Mouse (Mus musculus): ENCODE data around the gene Bub1b.

Bub1b gene

GRCm38 (mm10) chr2:118674500-118674899 lies 76.5 kb downstream of the Bub1b start:
- Histone ChIP-seq H3K9me3 (ENCODE audit: low read length) (no peaks in the 10 kb centered on the region; the same call in 1 of the 2 replicates), H3K4me1 (replicated peaks; ENCODE audit: low read depth, low read length) (peaks cover 62% of the 10 kb centered on the region), H3K4me3 (replicated peaks; ENCODE audit: low read length) (peak overlapping the region; percentile 56), H3K27me3 (ENCODE audit: insufficient read depth, low read length) (peaks cover 48% of the 10 kb centered on the region), H3K36me3 (ENCODE audit: insufficient read depth, low read length) (no peaks in the 10 kb centered on the region)
- TF ChIP-seq CTCF (conservative IDR thresholded peaks at IDR 0.05; ENCODE audit: low read length), result no peak

- Histone ChIP-seq H3K4me1 (replicated peaks; ENCODE audit: low read depth, low read length) (peaks cover 53% of the 10 kb centered on the region), H3K36me3 (ENCODE audit: insufficient read depth, low read length) (0 out of 2 replicates have a peak, but pooled peaks cover 4% of the 10 kb centered on the region), H3K9me3 (ENCODE audit: low read length) (no peaks in the 10 kb centered on the region; the same call in 1 of the 2 replicates), H3K27me3 (ENCODE audit: insufficient read depth, low read length) (peaks cover 58% of the 10 kb centered on the region), H3K4me3 (replicated peaks; ENCODE audit: low read length) (peak overlapping the region; percentile 83)
- TF ChIP-seq NANOG (IDR thresholded peaks at IDR 0.05; ENCODE audit: borderline replicate concordance, low read length) (no peak), POU5F1 (IDR thresholded peaks at IDR 0.05; ENCODE audit: borderline replicate concordance, low read length) (no peak), CTCF (conservative IDR thresholded peaks at IDR 0.05; ENCODE audit: low read length) (no peak)
Observed at GRCm38 (mm10) chr2:118676839-118677741, 79.1 kb downstream of the Bub1b start.

DNA sequence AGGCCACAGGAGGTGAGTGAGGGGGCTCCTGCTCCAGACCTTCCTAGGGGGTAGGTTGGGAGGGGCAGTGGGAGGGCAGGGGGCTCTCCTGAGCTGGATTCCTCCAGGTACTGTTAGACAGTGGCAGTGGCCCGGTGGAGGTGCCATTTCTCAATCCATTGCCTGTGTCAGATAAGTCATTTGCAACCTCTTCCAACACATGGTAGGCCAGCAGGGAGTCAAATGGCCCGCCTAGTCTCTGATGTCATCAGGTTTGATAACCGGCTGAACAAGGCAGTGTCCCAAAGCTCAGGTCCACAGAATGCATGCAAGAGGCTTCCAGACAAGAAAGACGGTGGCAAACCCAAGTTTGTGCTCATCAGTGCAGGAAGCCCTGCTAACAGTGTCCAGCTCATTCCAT lies 79.8 kb downstream of the Bub1b start:
- Histone ChIP-seq H3K9me3 (ENCODE audit: low read length) (no peaks in the 10 kb centered on the region; the same call in 1 of the 2 replicates), H3K36me3 (ENCODE audit: insufficient read depth, low read length) (0 out of 2 replicates have a peak, but pooled peaks cover 4% of the 10 kb centered on the region), H3K4me1 (replicated peaks; ENCODE audit: low read depth, low read length) (peaks cover 53% of the 10 kb centered on the region), H3K4me3 (replicated peaks; ENCODE audit: low read length) (peak overlapping the region; percentile 83), H3K27me3 (ENCODE audit: insufficient read depth, low read length) (peaks cover 58% of the 10 kb centered on the region)
- TF ChIP-seq POU5F1 (IDR thresholded peaks at IDR 0.05; ENCODE audit: borderline replicate concordance, low read length) (no peak), CTCF (conservative IDR thresholded peaks at IDR 0.05; ENCODE audit: low read length) (no peak)

GRCm38 (mm10) chr2:118679577-118679976 lies 81.6 kb downstream of the Bub1b start:
- Histone ChIP-seq H3K36me3 (ENCODE audit: insufficient read depth, low read length) (0 out of 2 replicates have a peak, but pooled peaks cover 4% of the 10 kb centered on the region), H3K9me3 (ENCODE audit: low read length) (no peaks in the 10 kb centered on the region; the same call in 1 of the 2 replicates), H3K27me3 (ENCODE audit: insufficient read depth, low read length) (peaks cover 58% of the 10 kb centered on the region), H3K4me3 (replicated peaks; ENCODE audit: low read length) (no peak overlapping the region), H3K4me1 (replicated peaks; ENCODE audit: low read depth, low read length) (peaks cover 38% of the 10 kb centered on the region)
- no peak for TF ChIP-seq CTCF (conservative IDR thresholded peaks at IDR 0.05; ENCODE audit: low read length)
- TF ChIP-seq NANOG (IDR thresholded peaks at IDR 0.05; ENCODE audit: borderline replicate concordance, low read length), result no peak
- TF ChIP-seq POU5F1 (IDR thresholded peaks at IDR 0.05; ENCODE audit: borderline replicate concordance, low read length), result no peak

GRCm38 (mm10) chr2:118680926-118681325 lies 82.9 kb downstream of the Bub1b start:
- Histone ChIP-seq H3K4me3 (replicated peaks; ENCODE audit: low read length) (no peak overlapping the region), H3K9me3 (ENCODE audit: low read length) (no peaks in the 10 kb centered on the region; the same call in 1 of the 2 replicates), H3K27me3 (ENCODE audit: insufficient read depth, low read length) (peaks cover 47% of the 10 kb centered on the region), H3K36me3 (ENCODE audit: insufficient read depth, low read length) (0 out of 2 replicates have a peak, but pooled peaks cover 4% of the 10 kb centered on the region), H3K4me1 (replicated peaks; ENCODE audit: low read depth, low read length) (peaks cover 24% of the 10 kb centered on the region)
- no peak for TF ChIP-seq POU5F1 (IDR thresholded peaks at IDR 0.05; ENCODE audit: borderline replicate concordance, low read length)

GRCm38 (mm10) chr2:118682544-118683260 lies 84.7 kb downstream of the Bub1b start:
- Histone ChIP-seq H3K27me3 (ENCODE audit: insufficient read depth, low read length) (peaks cover 42% of the 10 kb centered on the region), H3K36me3 (ENCODE audit: insufficient read depth, low read length) (0 out of 2 replicates have a peak, but pooled peaks cover 4% of the 10 kb centered on the region), H3K4me3 (replicated peaks; ENCODE audit: low read length) (no peak overlapping the region), H3K9me3 (ENCODE audit: low read length) (no peaks in the 10 kb centered on the region; the same call in 1 of the 2 replicates), H3K4me1 (replicated peaks; ENCODE audit: low read depth, low read length) (peaks cover 14% of the 10 kb centered on the region)
- no peak for TF ChIP-seq NANOG (IDR thresholded peaks at IDR 0.05; ENCODE audit: borderline replicate concordance, low read length)
- TF ChIP-seq POU5F1 (IDR thresholded peaks at IDR 0.05; ENCODE audit: borderline replicate concordance, low read length), result no peak
- no peak for TF ChIP-seq CTCF (conservative IDR thresholded peaks at IDR 0.05; ENCODE audit: low read length)

- TF ChIP-seq CTCF (conservative IDR thresholded peaks at IDR 0.05; ENCODE audit: low read length) (no peak), POU5F1 (IDR thresholded peaks at IDR 0.05; ENCODE audit: borderline replicate concordance, low read length) (no peak)
- peaks cover 31% of the 10 kb centered on the region for H3K27me3 ChIP-seq (ENCODE audit: insufficient read depth, low read length)
Observed at GRCm38 (mm10) chr2:118685088-118685487, 87.1 kb downstream of the Bub1b start.

GRCm38 (mm10) chr2:118686693-118687092 lies 88.7 kb downstream of the Bub1b start:
- peaks cover 10% of the 10 kb centered on the region for H3K4me1 ChIP-seq (replicated peaks; ENCODE audit: low read depth, low read length)
- H3K27me3 ChIP-seq (ENCODE audit: insufficient read depth, low read length), result peaks cover 30% of the 10 kb centered on the region
- H3K36me3 ChIP-seq (ENCODE audit: insufficient read depth, low read length), result no peaks in the 10 kb centered on the region
- H3K4me3 ChIP-seq (replicated peaks; ENCODE audit: low read length), result no peak overlapping the region
- no peaks in the 10 kb centered on the region for H3K9me3 ChIP-seq (ENCODE audit: low read length)
- TF ChIP-seq POU5F1 (IDR thresholded peaks at IDR 0.05; ENCODE audit: borderline replicate concordance, low read length), result no peak
- TF ChIP-seq CTCF (conservative IDR thresholded peaks at IDR 0.05; ENCODE audit: low read length), result no peak
- no peak for TF ChIP-seq NANOG (IDR thresholded peaks at IDR 0.05; ENCODE audit: borderline replicate concordance, low read length)

More at GRCm38 (mm10) chr2:118685088-118685487, 87.1 kb downstream of the Bub1b start:
- Histone ChIP-seq H3K9me3 (ENCODE audit: low read length) (no peaks in the 10 kb centered on the region), H3K4me3 (replicated peaks; ENCODE audit: low read length) (no peak overlapping the region), H3K4me1 (replicated peaks; ENCODE audit: low read depth, low read length) (peaks cover 10% of the 10 kb centered on the region), H3K36me3 (ENCODE audit: insufficient read depth, low read length) (no peaks in the 10 kb centered on the region)

Data from E14TG2a.4 (cell line).